Mouse (Mus musculus): ENCODE results near the gene Mcm7.

Mcm7 gene

DNA sequence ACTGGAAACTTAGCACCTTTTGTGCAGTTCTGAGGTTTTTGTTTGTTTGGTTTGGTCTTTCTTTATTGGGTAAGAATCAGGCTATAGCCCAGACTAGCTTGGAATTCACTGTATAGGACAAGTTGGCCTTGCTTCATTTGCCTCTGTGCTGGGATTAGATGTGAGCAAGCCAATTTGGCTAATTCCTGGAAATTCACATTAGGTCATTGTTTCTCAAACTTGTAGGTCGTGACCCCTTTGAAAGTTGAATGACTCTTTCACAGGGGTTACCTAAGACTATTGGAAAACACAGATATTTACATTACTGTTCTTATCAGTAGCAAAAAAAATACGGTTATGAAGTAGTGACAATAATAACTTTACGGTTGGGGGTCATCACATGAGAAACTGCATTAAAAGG, 17.8 kb downstream of the Mcm7 start:
- DNase-seq = no peak

DNA sequence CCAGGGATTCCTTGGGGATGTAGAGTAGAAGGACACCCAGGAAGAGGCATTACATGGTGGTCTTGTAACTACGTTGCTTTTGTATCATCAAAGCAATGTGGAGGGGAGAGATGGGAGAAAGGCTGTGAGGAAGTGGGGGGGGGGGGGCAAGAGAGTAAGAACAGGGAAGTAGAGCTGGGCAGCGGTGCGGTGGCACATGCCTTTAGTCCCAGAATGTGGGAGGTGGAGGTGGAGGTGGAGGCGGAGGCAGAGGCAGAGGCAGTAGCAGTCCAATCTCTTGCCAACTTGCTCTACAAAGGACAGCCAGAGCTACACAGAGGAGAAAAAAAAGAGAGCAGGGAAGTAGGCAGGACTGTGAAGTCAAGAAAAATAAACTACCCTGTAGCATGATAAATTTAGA, 33.6 kb downstream of the Mcm7 start:
- DNase-seq = no peak

- DNase-seq = peak; percentile 73
These were observed 34.2 kb downstream of the Mcm7 start for GRCm38 (mm10) chr5:138137935-138138549.

GRCm38 (mm10) chr5:138137257-138137656, 35.0 kb downstream of the Mcm7 start:
- no peak for DNase-seq

DNA sequence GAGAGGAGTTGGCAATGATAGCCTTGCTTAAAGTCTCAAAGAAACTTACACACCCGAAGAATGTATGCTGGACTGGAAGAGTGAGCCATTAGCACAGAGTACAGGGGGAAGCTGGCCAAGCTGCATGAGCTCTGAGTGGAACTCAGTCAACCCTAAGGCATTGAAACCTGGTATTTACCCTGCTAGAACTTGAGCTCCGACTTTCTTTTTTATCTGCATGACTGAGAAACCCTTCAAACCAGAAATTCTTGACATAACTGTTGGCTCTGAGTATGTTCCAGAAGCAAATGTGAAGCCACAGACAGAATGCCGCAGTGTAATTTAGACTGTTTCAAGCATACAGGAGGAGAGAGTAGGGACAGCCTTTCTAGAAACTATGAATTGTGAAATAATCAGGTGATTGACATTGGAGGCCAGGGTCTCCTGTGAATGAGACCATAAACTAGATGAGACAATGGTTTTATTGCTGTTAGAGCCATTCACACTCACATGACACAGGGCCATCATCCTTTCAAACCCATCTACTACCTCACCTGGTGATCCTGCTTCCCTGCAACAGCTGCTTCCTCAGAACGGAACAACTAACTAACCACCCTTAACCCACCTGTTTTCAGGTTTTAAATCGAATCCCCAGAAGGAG, 39.7 kb downstream of the Mcm7 start:
- no peak for DNase-seq

DNA sequence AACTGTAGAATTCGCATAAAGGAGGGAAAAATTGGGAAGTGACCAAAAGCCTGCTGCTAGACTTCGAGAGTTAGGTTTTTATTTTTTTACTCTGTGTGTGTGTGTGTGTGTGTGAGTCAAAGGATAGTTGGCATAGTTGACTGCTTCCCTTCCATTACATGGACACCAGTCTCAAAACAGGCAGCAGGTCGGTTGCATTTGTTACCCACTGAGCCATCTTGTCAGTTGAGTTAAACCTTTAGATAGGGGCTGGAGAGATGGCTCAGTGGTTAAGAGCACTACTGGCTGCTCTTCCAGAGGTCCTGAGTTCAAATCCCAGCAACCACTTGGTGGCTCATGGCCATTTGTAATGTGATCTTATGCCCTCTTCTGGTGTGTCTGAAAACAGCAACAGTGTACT, 54.2 kb downstream of the Mcm7 start:
- no peak for DNase-seq

- DNase-seq = peak; percentile 15
These were observed 54.8 kb downstream of the Mcm7 start for GRCm38 (mm10) chr5:138117199-138118015.

GRCm38 (mm10) chr5:138116255-138117198, 55.7 kb downstream of the Mcm7 start, which contains the start of gene Zscan21:
Gene Zscan21 (plus strand): TSS chr5:138116903.
- DNase-seq = peak; percentile 94
